Mouse (Mus musculus): Measurements from ENCODE around the gene Pkp1. TPM values are rescaled to one million over a fixed set of nuclear protein-coding genes. Genes with fewer than 3 reads are reported as not detected.
A peak's percentile ranks its signal among the peaks of the same experiment; 100 is the strongest.

Gene Pkp1
- polyA plus RNA-seq, 1 experiment from 2014 or later, result 0.08 TPM

- H3K4me3 ChIP-seq (ENCODE audit: low read depth, low read length), result no peak overlapping the region
- no peaks in the 10 kb centered on the region for H3K36me3 ChIP-seq (ENCODE audit: control insufficient read depth, insufficient read depth, low read length)
- no peak overlapping the region for H3K9ac ChIP-seq (ENCODE audit: low read length)
- H3K4me1 ChIP-seq (replicated peaks; ENCODE audit: control insufficient read depth, insufficient read depth, low read length), result no peaks in the 10 kb centered on the region
- 0 out of 2 replicates have a peak, but pooled peaks cover 5% of the 10 kb centered on the region for H3K27me3 ChIP-seq (replicated peaks; ENCODE audit: control insufficient read depth, insufficient read depth, low read length)
- no peaks in the 10 kb centered on the region for H3K9me3 ChIP-seq (ENCODE audit: control insufficient read depth, low read length)
- peak; percentile 88 for DNase-seq (ENCODE audit: low spot score)
- 38% methylated on average over 12 of the region's 12 CpGs for WGBS
- ATAC-seq (replicated peaks; ENCODE audit: low FRiP score, low TSS enrichment, low read depth), result peak; percentile 51; the same call in 1 of the 2 replicates
- no peak overlapping the region for H3K4me2 ChIP-seq (ENCODE audit: low read length)
- H3K27ac ChIP-seq (ENCODE audit: low read depth), result no peak overlapping the region
Measured at GRCm38 (mm10) chr1:135944526-135945259, 25.7 kb upstream of the Pkp1 start.

GRCm38 (mm10) chr1:135943713-135944112 lies 24.7 kb upstream of the Pkp1 start:
- no peak for ATAC-seq (replicated peaks; ENCODE audit: low FRiP score, low TSS enrichment, low read depth)
- WGBS, result 90% methylated on average over 2 of the region's 2 CpGs
- H3K27me3 ChIP-seq (replicated peaks; ENCODE audit: control insufficient read depth, insufficient read depth, low read length), result 0 out of 2 replicates have a peak, but pooled peaks cover 5% of the 10 kb centered on the region

GRCm38 (mm10) chr1:135942116-135942515 lies 23.1 kb upstream of the Pkp1 start:
- 33% methylated on average over 7 of the region's 7 CpGs for WGBS
- no peak overlapping the region for H3K9ac ChIP-seq (ENCODE audit: low read length)
- DNase-seq (ENCODE audit: low spot score), result no peak

More at GRCm38 (mm10) chr1:135943713-135944112, 24.7 kb upstream of the Pkp1 start:
- H3K4me2 ChIP-seq (ENCODE audit: low read length), result no peak overlapping the region
- H3K4me3 ChIP-seq (ENCODE audit: low read depth, low read length), result no peak overlapping the region
- no peak overlapping the region for H3K9ac ChIP-seq (ENCODE audit: low read length)
- H3K4me1 ChIP-seq (replicated peaks; ENCODE audit: control insufficient read depth, insufficient read depth, low read length), result no peaks in the 10 kb centered on the region
- no peaks in the 10 kb centered on the region for H3K36me3 ChIP-seq (ENCODE audit: control insufficient read depth, insufficient read depth, low read length)
- no peak for DNase-seq (ENCODE audit: low spot score)
- no peak overlapping the region for H3K27ac ChIP-seq (ENCODE audit: low read depth)
- no peaks in the 10 kb centered on the region for H3K9me3 ChIP-seq (ENCODE audit: control insufficient read depth, low read length)

DNA sequence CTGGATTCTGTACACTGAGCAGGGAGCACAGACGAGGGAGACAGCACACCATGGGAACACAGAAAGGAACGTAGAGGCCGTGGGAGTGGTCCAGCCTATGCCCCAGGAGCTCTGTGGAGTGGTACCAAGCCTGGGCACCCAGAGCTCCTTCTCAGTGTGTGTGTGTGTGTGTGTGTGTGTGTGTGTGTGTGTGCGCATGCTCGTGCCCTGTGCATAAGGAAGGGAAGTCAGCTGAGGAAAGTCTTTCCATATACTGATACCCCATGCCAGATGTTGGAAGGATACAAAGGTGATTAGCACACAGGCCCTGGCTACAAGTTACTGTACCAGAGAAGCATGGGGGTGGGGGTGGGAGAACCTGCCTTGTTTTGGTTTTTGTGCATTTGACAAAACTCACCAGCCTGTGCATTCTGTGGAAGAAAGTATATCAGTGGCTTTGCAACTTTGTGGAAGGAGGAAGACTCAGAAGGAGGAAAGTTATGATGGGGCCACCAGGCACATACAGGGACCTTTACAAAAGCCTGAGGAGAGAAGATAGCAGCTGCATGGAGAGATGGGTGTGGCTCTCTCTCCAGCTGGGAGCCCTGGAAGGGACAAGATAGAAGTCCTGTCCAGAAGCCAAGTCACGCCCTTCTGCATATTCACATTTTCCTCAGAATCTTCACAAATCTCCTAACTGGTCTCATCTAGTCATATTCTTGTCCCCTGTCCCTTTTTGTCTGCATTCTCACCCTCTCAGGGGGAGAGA lies 22.4 kb upstream of the Pkp1 start:
- ATAC-seq (replicated peaks; ENCODE audit: low FRiP score, low TSS enrichment, low read depth) (no peak), DNase-seq (ENCODE audit: low spot score) (no peak)
- Histone ChIP-seq H3K4me3 (ENCODE audit: low read depth, low read length) (no peak overlapping the region), H3K9me3 (ENCODE audit: control insufficient read depth, low read length) (no peaks in the 10 kb centered on the region), H3K9ac (ENCODE audit: low read length) (no peak overlapping the region), H3K27me3 (replicated peaks; ENCODE audit: control insufficient read depth, insufficient read depth, low read length) (0 out of 2 replicates have a peak, but pooled peaks cover 5% of the 10 kb centered on the region), H3K4me1 (replicated peaks; ENCODE audit: control insufficient read depth, insufficient read depth, low read length) (no peaks in the 10 kb centered on the region), H3K27ac (ENCODE audit: low read depth) (no peak overlapping the region), H3K4me2 (ENCODE audit: low read length) (no peak overlapping the region), H3K36me3 (ENCODE audit: control insufficient read depth, insufficient read depth, low read length) (no peaks in the 10 kb centered on the region)
- 58% methylated on average over 6 of the region's 6 CpGs for WGBS

More at GRCm38 (mm10) chr1:135942116-135942515, 23.1 kb upstream of the Pkp1 start:
- H3K4me3 ChIP-seq (ENCODE audit: low read depth, low read length), result no peak overlapping the region
- H3K27ac ChIP-seq (ENCODE audit: low read depth), result no peak overlapping the region
- no peaks in the 10 kb centered on the region for H3K4me1 ChIP-seq (replicated peaks; ENCODE audit: control insufficient read depth, insufficient read depth, low read length)
- 0 out of 2 replicates have a peak, but pooled peaks cover 5% of the 10 kb centered on the region for H3K27me3 ChIP-seq (replicated peaks; ENCODE audit: control insufficient read depth, insufficient read depth, low read length)
- H3K36me3 ChIP-seq (ENCODE audit: control insufficient read depth, insufficient read depth, low read length), result no peaks in the 10 kb centered on the region
- H3K9me3 ChIP-seq (ENCODE audit: control insufficient read depth, low read length), result no peaks in the 10 kb centered on the region
- no peak overlapping the region for H3K4me2 ChIP-seq (ENCODE audit: low read length)
- no peak for ATAC-seq (replicated peaks; ENCODE audit: low FRiP score, low TSS enrichment, low read depth)

DNA sequence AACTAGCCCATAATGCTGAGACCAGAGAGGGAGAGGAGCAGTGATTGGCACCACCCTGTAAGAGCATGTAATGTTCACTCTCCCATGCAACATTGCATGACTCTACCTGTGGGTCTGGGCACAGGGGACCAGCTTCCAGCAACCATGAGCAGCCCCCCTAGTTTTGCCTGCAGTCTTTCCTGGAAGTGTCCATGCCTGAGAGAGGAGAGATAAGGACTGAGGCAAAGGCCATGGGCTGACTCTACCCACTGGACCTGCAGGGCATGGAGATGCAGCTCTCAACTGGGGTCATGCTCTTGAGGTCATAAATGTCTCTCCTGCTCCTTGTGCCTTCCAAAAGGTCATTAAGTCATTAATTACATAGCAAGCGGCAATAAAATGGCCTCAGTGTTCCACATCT lies 17.1 kb upstream of the Pkp1 start:
- no peaks in the 10 kb centered on the region for H3K36me3 ChIP-seq (ENCODE audit: control insufficient read depth, insufficient read depth, low read length)
- ATAC-seq (replicated peaks; ENCODE audit: low FRiP score, low TSS enrichment, low read depth) (no peak), DNase-seq (ENCODE audit: low spot score) (no peak)
- H3K4me1 ChIP-seq (replicated peaks; ENCODE audit: control insufficient read depth, insufficient read depth, low read length), result no peaks in the 10 kb centered on the region
- no peaks in the 10 kb centered on the region for H3K9me3 ChIP-seq (ENCODE audit: control insufficient read depth, low read length)
- no peak overlapping the region for H3K9ac ChIP-seq (ENCODE audit: low read length)
- no peak overlapping the region for H3K4me2 ChIP-seq (ENCODE audit: low read length)
- H3K4me3 ChIP-seq (ENCODE audit: low read depth, low read length), result no peak overlapping the region
- no peaks in the 10 kb centered on the region for H3K27me3 ChIP-seq (replicated peaks; ENCODE audit: control insufficient read depth, insufficient read depth, low read length)
- no peak overlapping the region for H3K27ac ChIP-seq (ENCODE audit: low read depth)
- 32% methylated on average over 1 of the region's 1 CpGs for WGBS

DNA sequence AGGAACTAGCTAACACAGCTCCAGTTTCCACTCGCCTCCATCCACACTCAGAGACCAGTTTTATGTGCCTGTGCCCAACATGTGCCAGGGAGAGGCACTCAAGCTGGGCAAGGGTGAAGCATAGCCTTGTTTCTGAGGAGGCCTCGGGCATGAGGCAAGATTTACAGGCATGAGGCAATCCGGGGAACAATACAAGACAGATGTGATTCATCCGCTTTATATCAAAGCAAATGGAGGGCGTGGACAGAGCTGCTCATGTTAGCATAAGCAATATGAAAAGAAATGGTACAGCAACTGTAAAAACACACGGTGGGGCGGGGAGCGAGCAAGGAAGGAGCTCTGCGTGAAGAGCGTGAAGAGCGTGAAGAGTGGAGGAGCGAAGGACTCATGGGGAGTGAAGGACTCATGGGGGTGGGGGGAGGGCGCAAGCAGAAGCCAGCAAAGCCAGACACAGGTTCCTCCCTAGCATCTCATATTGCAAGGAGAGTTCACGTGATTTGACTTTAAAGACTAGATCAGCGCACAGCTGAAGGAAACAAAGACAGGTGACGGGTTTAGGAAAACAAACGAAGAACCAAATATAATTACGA lies 14.8 kb upstream of the Pkp1 start:
- no peak overlapping the region for H3K4me2 ChIP-seq (ENCODE audit: low read length)
- H3K9ac ChIP-seq (ENCODE audit: low read length), result no peak overlapping the region
- ATAC-seq (replicated peaks; ENCODE audit: low FRiP score, low TSS enrichment, low read depth), result no peak
- H3K4me3 ChIP-seq (ENCODE audit: low read depth, low read length), result no peak overlapping the region
- H3K27ac ChIP-seq (ENCODE audit: low read depth), result no peak overlapping the region
- H3K36me3 ChIP-seq (ENCODE audit: control insufficient read depth, insufficient read depth, low read length), result no peaks in the 10 kb centered on the region
- 0 out of 2 replicates have a peak, but pooled peaks cover 2% of the 10 kb centered on the region for H3K4me1 ChIP-seq (replicated peaks; ENCODE audit: control insufficient read depth, insufficient read depth, low read length)
- no peaks in the 10 kb centered on the region for H3K27me3 ChIP-seq (replicated peaks; ENCODE audit: control insufficient read depth, insufficient read depth, low read length)
- WGBS, result 72% methylated on average over 18 of the region's 18 CpGs
- no peaks in the 10 kb centered on the region for H3K9me3 ChIP-seq (ENCODE audit: control insufficient read depth, low read length)
- DNase-seq (ENCODE audit: low spot score), result no peak

DNA sequence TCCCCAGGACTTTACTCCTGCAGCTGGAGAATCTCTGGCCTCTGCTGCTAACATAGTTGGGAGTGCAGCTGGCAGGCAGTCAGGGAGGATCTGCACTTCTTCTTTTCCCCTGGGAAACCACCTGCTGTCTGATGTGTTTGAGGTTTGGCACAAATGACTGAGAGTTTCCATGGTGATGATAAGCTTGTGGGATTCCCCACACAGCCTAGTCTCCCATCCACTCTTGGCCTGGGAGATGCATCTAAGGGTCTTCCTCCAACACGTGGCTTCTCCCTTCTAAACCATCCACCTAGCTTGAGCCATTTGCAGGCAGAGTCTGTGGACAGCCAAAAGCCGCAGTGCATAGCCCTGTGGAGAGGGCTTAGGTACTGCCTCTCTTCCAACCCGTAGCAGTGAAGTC lies 10.9 kb upstream of the Pkp1 start:
- H3K27me3 ChIP-seq (replicated peaks; ENCODE audit: control insufficient read depth, insufficient read depth, low read length), result no peaks in the 10 kb centered on the region
- 54% methylated on average over 3 of the region's 3 CpGs for WGBS
- H3K36me3 ChIP-seq (ENCODE audit: control insufficient read depth, insufficient read depth, low read length), result no peaks in the 10 kb centered on the region
- H3K4me1 ChIP-seq (replicated peaks; ENCODE audit: control insufficient read depth, insufficient read depth, low read length), result 0 out of 2 replicates have a peak, but pooled peaks cover 2% of the 10 kb centered on the region
- H3K27ac ChIP-seq (ENCODE audit: low read depth), result no peak overlapping the region
- DNase-seq (ENCODE audit: low spot score), result no peak
- H3K4me2 ChIP-seq (ENCODE audit: low read length), result no peak overlapping the region
- no peaks in the 10 kb centered on the region for H3K9me3 ChIP-seq (ENCODE audit: control insufficient read depth, low read length)
- peak; percentile 47; the same call in 1 of the 2 replicates for ATAC-seq (replicated peaks; ENCODE audit: low FRiP score, low TSS enrichment, low read depth)
- no peak overlapping the region for H3K4me3 ChIP-seq (ENCODE audit: low read depth, low read length)
- H3K9ac ChIP-seq (ENCODE audit: low read length), result no peak overlapping the region

DNA sequence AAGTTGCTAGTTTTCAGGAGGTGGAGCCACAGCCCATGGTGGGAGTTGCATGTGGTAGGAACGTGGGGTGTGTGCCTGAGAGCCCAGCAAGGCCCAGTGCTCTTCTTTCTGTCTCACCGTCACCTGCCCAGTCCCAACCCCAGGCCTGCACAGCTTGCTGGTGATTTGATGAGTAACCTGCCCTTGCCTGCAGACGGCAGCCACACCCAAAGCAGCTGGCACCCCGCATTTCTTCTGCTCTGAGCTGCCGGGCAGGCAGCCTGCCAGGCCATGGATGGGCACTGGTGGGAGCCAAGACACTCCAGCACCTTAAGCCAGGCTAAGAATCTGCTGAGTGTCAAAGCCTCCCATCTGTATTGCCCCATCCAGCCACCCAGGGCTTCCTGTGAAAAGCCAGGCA lies 6.8 kb upstream of the Pkp1 start:
- H3K9ac ChIP-seq (ENCODE audit: low read length), result no peak overlapping the region
- no peaks in the 10 kb centered on the region for H3K9me3 ChIP-seq (ENCODE audit: control insufficient read depth, low read length)
- H3K4me2 ChIP-seq (ENCODE audit: low read length), result no peak overlapping the region
- WGBS, result 61% methylated on average over 5 of the region's 5 CpGs
- ATAC-seq (replicated peaks; ENCODE audit: low FRiP score, low TSS enrichment, low read depth) (no peak), DNase-seq (ENCODE audit: low spot score) (no peak)
- no peaks in the 10 kb centered on the region for H3K36me3 ChIP-seq (ENCODE audit: control insufficient read depth, insufficient read depth, low read length)
- peaks cover 18% of the 10 kb centered on the region; the same call in 1 of the 2 replicates for H3K27me3 ChIP-seq (replicated peaks; ENCODE audit: control insufficient read depth, insufficient read depth, low read length)
- 0 out of 2 replicates have a peak, but pooled peaks cover 2% of the 10 kb centered on the region for H3K4me1 ChIP-seq (replicated peaks; ENCODE audit: control insufficient read depth, insufficient read depth, low read length)
- no peak overlapping the region for H3K4me3 ChIP-seq (ENCODE audit: low read depth, low read length)
- H3K27ac ChIP-seq (ENCODE audit: low read depth), result no peak overlapping the region

All from intestine, embryonic 14.5 days (tissue).